Mouse (Mus musculus) cerebellum, adult 2 months (tissue): ENCODE measurements at regions not wholly inside any gene's neighbourhood (a gene's known extent, or its start where the extent isn't known, plus 50 kb on each side); places are given as distances from the start of the nearest gene placed in this dataset.

Experiments used
- CTCF ChIP-seq: fragments of 200-500 bp; IDR thresholded peaks from 2 replicates; pipeline ENCODE4 v1.5.1; 2011; ENCODE audit warnings: low read depth, mild to moderate bottlenecking, control low read depth, low read length, moderate library complexity, borderline replicate concordance; ENCODE audit not compliant: insufficient read depth
- POLR2A ChIP-seq: fragments of 200-500 bp; IDR thresholded peaks from 2 replicates; pipeline ENCODE4 v1.6.1; 2011; ENCODE audit warnings: low read length, control low read depth, borderline replicate concordance; ENCODE audit not compliant: insufficient read depth

DNA sequence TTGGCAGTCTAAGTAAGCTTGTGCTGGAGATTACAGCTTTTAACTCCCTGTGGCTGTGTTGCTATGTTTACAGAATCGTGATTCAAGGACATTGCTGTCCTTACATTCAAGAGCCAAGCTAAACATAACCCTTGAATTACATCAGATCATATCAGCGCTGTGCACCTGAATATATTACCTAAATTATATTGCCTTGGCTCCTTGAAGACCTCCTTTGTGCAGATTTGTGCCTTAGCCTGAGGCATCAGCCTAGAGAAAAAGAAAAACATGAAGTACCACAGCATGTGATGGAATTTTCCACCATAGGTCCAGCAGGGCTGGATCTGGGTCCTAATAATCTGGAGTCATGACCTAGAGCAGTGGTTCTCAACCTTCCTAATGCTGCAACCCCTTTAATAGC is 189.8 kb upstream of the Tsc22d2 start:
- TF ChIP-seq POLR2A = no peak
- no peak for TF ChIP-seq CTCF
